Mouse (Mus musculus) adrenal gland, adult (tissue): ENCODE data around the gene Fntb.
A peak's percentile ranks its signal among the peaks of the same experiment; 100 is the strongest.

Source experiments
- DNase-seq, 2 experiments: peaks; one replicate each; pipeline ENCODE4 v3.0.0; 2022 to 2023; ENCODE audit warnings: low spot score in 1 of 2; ENCODE audit not compliant: inconsistent age in 2 of 2

The Fntb gene

GRCm38 (mm10) chr12:76950330-76950729 lies 184.9 kb downstream of the Fntb start:
- DNase-seq: peak in 1 of 2 experiments; percentile 53

GRCm38 (mm10) chr12:76953750-76954363 lies 188.5 kb downstream of the Fntb start:
- no peak for DNase-seq

GRCm38 (mm10) chr12:76954698-76955423 lies 189.5 kb downstream of the Fntb start:
- peak; percentile 68 to 82 for DNase-seq

GRCm38 (mm10) chr12:76957688-76958087 lies 192.3 kb downstream of the Fntb start:
- DNase-seq: peak; percentile 37 to 60

GRCm38 (mm10) chr12:76961052-76961931 lies 195.9 kb downstream of the Fntb start:
- no peak for DNase-seq

- DNase-seq: peak; percentile 99
These were observed 196.8 kb downstream of the Fntb start, which contains the start of gene Max for GRCm38 (mm10) chr12:76961932-76962891. Gene Max, minus strand, starts transcription at chr12:76962201.

GRCm38 (mm10) chr12:76965089-76965488 lies 199.7 kb downstream of the Fntb start:
- DNase-seq: no peak

GRCm38 (mm10) chr12:76965876-76966275 lies 200.5 kb downstream of the Fntb start:
- DNase-seq: no peak
